Mouse (Mus musculus) lung, adult 2 months (tissue): ENCODE results near the gene Cd82.

ENCODE experiments used
- CTCF ChIP-seq: fragments of 200-500 bp; IDR thresholded peaks from 2 replicates; pipeline ENCODE4 v1.5.1; 2011; ENCODE audit warnings: mild to moderate bottlenecking, low read length, control low read depth; ENCODE audit not compliant: insufficient read depth
- POLR2A ChIP-seq: fragments of 200-500 bp; IDR thresholded peaks from 2 replicates; pipeline ENCODE4 v1.6.1; 2011; ENCODE audit warnings: low read depth, mild to moderate bottlenecking, control low read depth, low read length, borderline replicate concordance; ENCODE audit errors: extremely low read depth

DNA sequence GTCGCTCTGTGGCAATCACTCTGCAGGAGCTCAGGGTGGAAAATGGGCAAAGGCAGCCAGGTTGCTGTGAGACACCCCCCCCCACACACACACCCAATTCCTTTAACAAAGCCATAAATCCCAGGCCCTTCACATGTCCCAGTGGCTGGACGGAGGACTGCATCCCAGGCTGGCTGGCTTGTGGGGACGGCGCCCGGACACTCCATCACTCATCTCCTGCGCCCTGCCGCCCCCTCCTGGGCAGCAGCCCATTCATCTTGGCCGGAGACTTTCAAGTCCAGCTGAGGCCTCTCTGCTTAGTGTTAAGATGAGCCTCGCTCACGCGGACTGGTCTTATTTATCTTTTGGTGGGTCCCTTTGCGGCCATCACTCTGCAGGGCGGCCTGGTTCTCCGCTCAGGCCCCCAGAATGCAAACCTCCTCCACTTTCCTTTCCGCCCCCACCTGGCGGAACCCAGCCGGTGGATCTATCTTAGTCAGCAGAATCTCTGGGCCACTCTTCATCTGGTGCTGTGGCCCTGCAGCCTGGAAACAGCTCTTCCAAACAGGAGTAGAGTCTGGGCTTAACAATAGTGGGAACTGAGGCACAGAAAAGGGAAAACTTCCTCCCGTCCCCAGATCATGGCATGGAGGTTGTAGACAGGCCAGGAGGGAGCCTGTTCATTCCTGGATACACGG lies 26.1 kb upstream of the Cd82 start:
- TF ChIP-seq CTCF (no peak), POLR2A (no peak)
